Mouse (Mus musculus) left cerebral cortex, postnatal 14 days (tissue): ENCODE data around the gene 1110059E24Rik. TPM values are rescaled to one million over a fixed set of nuclear protein-coding genes. Genes with fewer than 3 reads are reported as not detected.
"Not testable (repeated sequence)": the region's sequence is repeated elsewhere in the genome, so short reads cannot be mapped to it uniquely, and the experiment has no call there.

ENCODE experiments used
- DNase-seq, 2 experiments: peaks; one replicate each; pipeline ENCODE4 v3.0.0; 2021 to 2022; ENCODE audit warnings: low spot score in 2 of 2, mixed read lengths in 1 of 2
- intact Hi-C: fragments of 180-260 bp; cut with DNase I; formaldehyde crosslinking; loops from one replicate; pipeline ENCODE4 v1.15.1; 2025
- total RNA-seq, 2 experiments: library from RNA; stranded (reverse); gene quantifications; 2 replicates each; pipeline ENCODE4 v1.2.3; 2021

1110059E24Rik gene
- total RNA-seq, 2 experiments from 2014 or later, result 19.8 to 22.6 TPM

- peak in 1 of 2 experiments; percentile 9 for DNase-seq
- intact Hi-C loops, result no loop called here
Measured at GRCm38 (mm10) chr19:21629501-21629900, 23.3 kb downstream of the 1110059E24Rik start.

DNA sequence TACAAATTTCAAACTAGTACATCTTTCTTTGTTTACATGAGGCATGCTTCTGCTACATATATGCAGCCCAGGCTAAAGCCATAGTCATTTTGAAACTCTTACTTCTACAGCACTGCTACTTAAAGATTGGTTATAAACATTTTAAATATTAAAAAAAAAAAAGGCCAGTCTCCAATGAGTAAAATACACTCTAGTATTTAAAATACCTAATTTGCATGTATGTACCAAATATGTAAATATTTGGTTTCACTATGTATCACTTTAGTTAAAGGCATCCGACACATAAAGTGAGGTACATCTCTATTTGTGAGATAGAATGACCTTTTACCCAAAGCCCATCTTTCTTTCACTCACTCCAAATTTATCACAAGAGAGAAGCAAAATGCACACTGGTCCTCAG, 23.7 kb downstream of the 1110059E24Rik start:
- intact Hi-C loops, result no loop called here
- DNase-seq, result no peak

DNA sequence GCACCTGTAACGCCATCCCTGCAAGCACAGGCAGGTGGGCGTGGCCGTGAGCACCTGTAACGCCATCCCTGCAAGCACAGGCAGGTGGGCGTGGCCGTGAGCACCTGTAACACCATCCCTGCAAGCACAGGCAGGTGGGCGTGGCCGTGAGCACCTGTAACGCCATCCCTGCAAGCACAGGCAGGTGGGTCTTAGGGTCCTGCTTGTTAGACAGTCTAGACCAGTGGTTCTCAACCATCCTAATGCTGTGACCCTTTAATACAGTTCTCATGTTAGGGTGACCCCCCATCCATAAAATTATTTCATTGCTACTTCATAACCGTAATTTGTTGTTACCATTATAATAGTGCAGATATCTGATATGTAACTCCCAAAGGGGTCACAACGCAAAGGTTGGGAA, 24.3 kb downstream of the 1110059E24Rik start:
- DNase-seq, intact Hi-C loops: not testable (repeated sequence)

GRCm38 (mm10) chr19:21626271-21626988, 26.3 kb downstream of the 1110059E24Rik start:
- intact Hi-C loops, result no loop called here
- DNase-seq, result no peak

DNA sequence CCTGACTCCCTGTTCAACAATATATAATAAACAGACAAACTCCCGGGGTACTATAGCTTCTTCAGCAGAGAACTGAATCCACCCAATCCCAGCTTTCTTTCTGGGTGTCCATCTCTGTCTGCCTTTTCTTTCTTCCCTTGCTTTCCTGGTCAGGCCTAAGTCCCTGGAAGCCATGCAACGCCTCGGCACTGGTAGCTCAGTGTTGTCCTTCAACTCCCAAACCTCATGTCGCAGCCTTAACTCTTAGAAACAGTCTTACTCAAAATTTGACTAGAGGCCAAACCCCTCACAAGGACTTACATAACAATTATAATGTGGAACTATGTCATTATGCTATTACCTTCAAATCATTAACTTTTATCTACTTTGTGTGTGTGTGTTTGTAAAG, 28.6 kb downstream of the 1110059E24Rik start:
- intact Hi-C loops, result no loop called here
- no peak for DNase-seq

DNA sequence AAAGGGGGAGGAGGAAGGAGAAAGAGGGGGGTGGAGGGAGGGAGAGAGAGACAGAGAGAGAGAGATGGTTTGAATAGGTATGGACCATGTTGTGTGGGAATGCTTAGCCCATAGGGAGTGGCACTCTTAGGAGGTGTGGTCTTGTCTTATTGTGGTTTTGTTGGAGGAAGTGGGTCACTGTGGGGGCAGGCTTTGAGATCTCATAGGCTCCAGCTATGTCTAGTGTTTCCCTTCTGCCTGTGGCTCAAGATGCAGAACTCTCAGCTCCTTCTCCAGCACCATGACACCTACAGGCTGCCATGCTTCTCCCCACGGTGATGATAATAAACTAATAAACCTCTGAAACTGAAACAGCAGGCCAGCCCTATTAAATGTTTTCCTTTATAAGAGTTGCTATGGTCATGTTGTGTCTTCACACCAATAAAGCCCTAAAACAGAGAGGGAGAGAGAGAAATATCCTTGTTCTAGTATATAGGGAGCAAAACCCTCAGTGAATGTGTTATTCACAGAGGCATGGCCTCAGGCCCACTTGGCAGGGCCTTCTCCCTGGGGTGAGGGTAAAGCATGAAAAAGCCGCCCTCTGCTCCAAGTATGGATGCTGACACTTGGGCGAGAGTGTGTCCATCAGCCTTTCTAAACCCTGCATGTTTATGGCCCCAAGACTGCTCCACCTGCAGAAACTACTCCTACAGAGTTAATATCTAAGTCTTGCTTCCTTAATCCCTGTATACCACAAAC, 29.2 kb downstream of the 1110059E24Rik start:
- DNase-seq, result no peak
- intact Hi-C loops, result no loop called here

DNA sequence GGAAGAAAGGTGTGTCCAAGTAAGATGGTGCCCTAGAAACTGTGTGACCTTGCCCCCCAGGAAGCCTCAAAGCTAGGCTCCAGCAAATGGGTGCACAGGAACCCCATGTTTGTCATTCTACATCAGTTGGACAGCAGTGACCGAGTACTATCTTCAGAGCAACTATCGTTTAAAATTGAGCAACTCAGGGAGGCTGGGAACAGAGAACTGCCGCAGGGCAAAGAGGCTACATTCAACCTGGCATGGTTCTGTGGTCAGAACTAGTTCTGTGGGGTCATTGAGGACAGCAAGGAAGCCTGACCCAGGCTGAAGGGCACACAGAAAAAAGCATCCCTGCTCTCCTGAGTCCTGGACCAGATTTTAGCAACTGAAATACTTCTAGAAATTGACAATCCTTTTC, 37.0 kb downstream of the 1110059E24Rik start:
- intact Hi-C loops, result no loop called here
- DNase-seq, result no peak

- intact Hi-C loops, result no loop called here
Measured at GRCm38 (mm10) chr19:21611725-21612575, 40.8 kb downstream of the 1110059E24Rik start.

GRCm38 (mm10) chr19:21611297-21611696, 41.5 kb downstream of the 1110059E24Rik start:
- intact Hi-C loops, result no loop called here
- no peak for DNase-seq

More at GRCm38 (mm10) chr19:21611725-21612575, 40.8 kb downstream of the 1110059E24Rik start:
- no peak for DNase-seq

DNA sequence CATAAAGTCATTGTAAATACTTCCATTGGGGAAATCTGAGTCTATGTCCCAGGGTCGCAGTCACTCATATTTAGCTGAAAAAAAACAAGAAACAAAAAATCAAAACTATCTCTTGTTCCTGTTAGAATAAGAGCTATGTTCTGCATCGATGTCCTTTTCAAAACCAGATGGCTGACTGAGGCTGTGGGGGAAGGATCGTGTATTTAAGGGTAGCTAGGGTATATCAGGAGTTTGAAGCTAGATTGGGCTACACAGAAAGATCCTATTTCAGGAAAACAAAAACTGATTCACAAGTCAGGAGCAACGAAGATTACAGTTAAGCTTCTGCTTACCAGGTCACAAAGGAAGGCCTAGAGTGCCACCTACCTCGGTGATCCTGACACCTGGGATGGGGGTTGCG, 42.5 kb downstream of the 1110059E24Rik start:
- peak in 1 of 2 experiments; percentile 18 for DNase-seq
- intact Hi-C loops, result no loop called here

DNA sequence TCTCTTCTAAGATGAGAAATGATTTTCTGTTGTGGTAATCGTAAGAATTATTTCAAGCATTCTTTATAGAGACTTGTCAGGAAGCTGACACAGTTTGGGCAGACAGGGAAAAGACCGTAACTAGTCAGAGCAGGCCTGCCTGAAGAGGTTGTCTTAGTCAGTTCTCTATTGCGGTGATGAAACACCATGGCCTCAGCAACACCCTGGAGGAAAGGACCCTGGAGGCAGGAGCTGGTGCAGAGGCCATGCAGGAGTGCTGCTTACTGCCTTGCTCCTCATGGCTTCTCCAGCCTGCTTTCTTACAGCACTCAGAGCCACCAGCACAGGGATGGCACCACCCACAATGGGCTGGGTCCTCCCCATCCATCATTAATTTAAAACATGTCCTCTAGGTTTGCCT, 47.5 kb downstream of the 1110059E24Rik start:
- DNase-seq, result no peak
- intact Hi-C loops, result no loop called here

DNA sequence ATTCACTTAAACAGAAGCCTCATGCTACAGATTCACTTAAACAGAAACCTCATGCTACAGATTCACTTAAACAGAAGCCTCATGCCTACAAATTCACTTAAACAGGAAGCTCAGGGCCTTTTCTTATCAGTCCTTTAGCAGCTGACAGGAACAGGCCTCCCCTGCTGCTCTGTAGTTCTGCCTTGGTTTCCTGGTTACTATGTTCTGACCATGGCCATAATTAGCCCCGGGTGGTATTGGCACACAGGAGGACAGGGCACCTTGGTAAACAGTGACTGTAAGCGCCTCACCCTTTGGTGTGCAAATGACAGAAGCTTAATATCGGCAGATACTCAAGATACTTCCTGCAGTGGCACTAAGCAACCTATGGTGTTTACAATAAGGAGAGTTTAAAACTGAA, 48.9 kb downstream of the 1110059E24Rik start:
- intact Hi-C loops, result no loop called here

DNA sequence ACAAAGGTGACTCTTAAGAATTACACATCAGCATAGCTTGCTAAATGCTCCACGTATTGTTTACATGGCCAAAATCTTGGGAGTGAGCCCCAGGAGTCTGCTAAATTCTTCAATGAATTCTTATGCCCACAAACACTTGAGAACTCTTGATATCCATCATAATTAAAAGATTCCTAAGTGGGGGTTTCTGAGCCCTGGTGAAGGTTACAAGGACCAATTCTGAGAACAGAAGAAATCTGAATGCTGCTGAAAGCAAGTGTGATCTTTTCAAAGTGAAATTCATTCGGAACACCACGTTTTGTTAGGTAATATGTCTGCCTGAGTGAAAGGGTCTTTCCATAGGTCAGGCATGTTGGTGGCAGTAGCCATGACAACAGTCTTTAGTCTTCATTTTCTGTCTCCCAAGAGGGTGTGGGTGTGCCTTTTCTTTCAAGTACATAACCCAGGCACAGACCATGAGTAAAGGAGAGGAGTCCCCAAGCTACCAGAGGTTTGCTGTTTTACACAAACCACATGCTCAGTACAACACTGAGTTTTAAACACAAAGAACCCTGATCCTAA, 51.2 kb downstream of the 1110059E24Rik start:
- intact Hi-C loops, result no loop called here
- no peak for DNase-seq

More for the DNA sequence above, 48.9 kb downstream of the 1110059E24Rik start:
- DNase-seq, result no peak

- intact Hi-C loops, result no loop called here
- no peak for DNase-seq
Measured at GRCm38 (mm10) chr19:21598659-21599352, 54.0 kb downstream of the 1110059E24Rik start.

DNA sequence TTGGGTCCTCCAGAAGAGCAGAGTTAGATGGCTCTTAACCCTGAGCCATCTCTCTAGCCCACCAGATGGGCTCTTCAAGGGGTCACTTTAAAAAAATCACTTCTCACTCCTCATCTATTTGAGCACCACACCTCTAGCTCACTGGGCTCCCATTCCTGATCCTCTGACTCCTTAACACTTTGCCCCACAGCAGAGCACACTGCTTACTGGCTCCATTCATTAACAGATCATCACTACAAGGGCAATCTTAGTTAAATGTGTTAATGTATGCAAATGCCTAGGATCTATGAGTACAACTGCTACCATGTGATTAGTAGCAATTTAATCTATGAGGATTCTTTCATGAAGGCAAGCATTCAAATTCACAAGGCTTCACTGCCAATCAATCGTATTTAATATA, 58.1 kb downstream of the 1110059E24Rik start:
- DNase-seq, result no peak
- intact Hi-C loops, result no loop called here

- DNase-seq, intact Hi-C loops: not testable (repeated sequence)
Measured at GRCm38 (mm10) chr19:21592216-21592615, 60.6 kb downstream of the 1110059E24Rik start.

DNA sequence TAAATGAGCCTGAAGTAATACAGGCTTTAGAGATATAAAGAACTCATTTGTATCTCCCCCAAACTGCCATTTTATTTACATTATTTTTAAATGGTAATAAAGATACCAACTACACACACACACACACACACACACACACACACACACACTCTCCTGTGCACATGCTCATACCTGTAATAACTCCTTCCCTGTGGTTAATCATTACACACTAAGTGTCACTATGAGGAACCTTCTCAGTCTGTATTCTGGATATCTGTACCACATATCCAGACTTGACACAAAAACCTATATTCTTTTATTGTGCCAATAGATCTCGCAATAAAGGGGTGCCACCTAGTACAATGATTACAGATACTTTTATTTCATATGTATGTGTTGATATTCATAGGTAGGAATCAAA, 62.9 kb downstream of the 1110059E24Rik start:
- no peak for DNase-seq
- intact Hi-C loops, result no loop called here

- intact Hi-C loops, result no loop called here
- no peak for DNase-seq
Measured at GRCm38 (mm10) chr19:21587593-21587992, 65.2 kb downstream of the 1110059E24Rik start.

DNA sequence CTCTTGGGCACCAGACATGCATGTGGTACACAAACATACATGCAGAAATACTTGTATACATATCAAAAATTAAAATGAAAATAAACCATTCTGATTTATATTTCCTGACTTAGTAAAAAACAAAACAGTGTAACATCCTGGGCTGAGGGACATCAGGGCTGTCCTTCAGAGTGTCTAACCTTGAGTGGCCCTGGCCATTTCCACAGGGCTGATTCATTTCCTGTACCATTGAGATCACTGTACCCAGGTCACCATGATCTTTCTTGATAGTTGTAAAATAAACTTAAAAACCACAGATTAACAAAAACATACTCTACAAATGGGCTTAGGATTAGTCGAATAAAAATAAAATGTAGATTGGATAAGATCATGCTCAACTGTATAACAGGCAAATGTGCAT, 66.2 kb downstream of the 1110059E24Rik start:
- intact Hi-C loops, result no loop called here

More for the DNA sequence above, 66.2 kb downstream of the 1110059E24Rik start:
- no peak for DNase-seq
